Mouse (Mus musculus) embryonic facial prominence, embryonic 11.5 days (tissue): Measurements from ENCODE around the gene Cyb561. TPM values are rescaled to one million over a fixed set of nuclear protein-coding genes. Genes with fewer than 3 reads are reported as not detected.

Source experiments
- ATAC-seq: fragments of 200-750 bp; cut with Nextera tagmentation; replicated peaks from 2 replicates; pipeline ENCODE4 v1.8.0; 2017; ENCODE audit warnings: low read depth; ENCODE audit not compliant: insufficient number of reproducible peaks, low FRiP score, low TSS enrichment
- DNase-seq: peaks from one replicate; pipeline ENCODE4 v3.0.0-alpha.2; 2015; ENCODE audit warnings: low spot score
- H3K27ac ChIP-seq: fragments of 300-500 bp; sonication (generic); replicated peaks from 2 replicates; pipeline ENCODE4 v1.5.1; 2014; ENCODE audit warnings: mild to moderate bottlenecking, low read depth, low read length, control low read depth
- H3K27me3 ChIP-seq: fragments of 300-500 bp; sonication (generic); 2 replicates; pipeline ENCODE4 v1.6.1; 2014; ENCODE audit warnings: mild to moderate bottlenecking, low read length, moderate library complexity, mixed read lengths; ENCODE audit not compliant: control insufficient read depth, insufficient read depth
- H3K36me3 ChIP-seq: fragments of 300-500 bp; sonication (generic); replicated peaks from 2 replicates; pipeline ENCODE4 v1.6.1; 2014; ENCODE audit warnings: low read depth, mild to moderate bottlenecking, low read length, moderate library complexity, mixed read lengths; ENCODE audit not compliant: control insufficient read depth, insufficient read depth
- H3K4me1 ChIP-seq: fragments of 300-500 bp; sonication (generic); 2 replicates; pipeline ENCODE4 v1.6.1; 2014; ENCODE audit warnings: low read length, mixed read lengths; ENCODE audit not compliant: control insufficient read depth, insufficient read depth
- H3K4me2 ChIP-seq: fragments of 300-500 bp; sonication (generic); 2 replicates; pipeline ENCODE4 v1.6.1; 2014; ENCODE audit warnings: low read depth, mild to moderate bottlenecking, control low read depth, low read length, moderate library complexity
- H3K4me3 ChIP-seq: fragments of 300-500 bp; sonication (generic); 2 replicates; pipeline ENCODE4 v1.5.1; 2014; ENCODE audit warnings: low read depth, low read length, control low read depth
- H3K9ac ChIP-seq: fragments of 300-500 bp; sonication (generic); replicated peaks from 2 replicates; pipeline ENCODE4 v1.6.1; 2014; ENCODE audit warnings: mild to moderate bottlenecking, control low read depth, low read length
- H3K9me3 ChIP-seq: fragments of 300-500 bp; sonication (generic); replicated peaks from 2 replicates; pipeline ENCODE4 v1.6.1; 2016; ENCODE audit warnings: mild to moderate bottlenecking, low read length, inconsistent platforms, mixed read lengths; ENCODE audit not compliant: control insufficient read depth
- WGBS: fragments of 180-500 bp; shearing (Covaris S2); extraction: QIAGEN DNeasy Blood & Tissue Kit; methylation state at CpG from one replicate; pipeline ENCODE4 v1.1.7; 2014; 5-methylcytosine and 5-hydroxymethylcytosine counted together
- polyA plus RNA-seq: library from polyadenylated mRNA; unstranded; fragments of >200 nt; fragmentation: Nextera tagmentation; extraction: Ambion mirVana; gene quantifications from 2 replicates; pipeline ENCODE4 v1.2.1, GENCODE M21; 2014

Gene Cyb561
- 9.9 and 13.4 TPM in 2 replicates for polyA plus RNA-seq

GRCm38 (mm10) chr11:105952911-105953386, at the start of gene Cyb561:
Gene Cyb561 (minus strand): TSS chr11:105953336.
- no peaks in the 10 kb centered on the region for H3K4me1 ChIP-seq
- H3K36me3 ChIP-seq, result no peaks in the 10 kb centered on the region
- H3K4me3 ChIP-seq, result no peak within 1 kb of the TSS
- no peaks in the 10 kb centered on the region for H3K9me3 ChIP-seq
- no peak for ATAC-seq
- no peak within 1 kb of the TSS for H3K4me2 ChIP-seq
- no peak within 1 kb of the TSS for H3K9ac ChIP-seq
- no peak for DNase-seq
- H3K27me3 ChIP-seq, result no peaks in the 10 kb centered on the region
- 78% methylated on average over 12 of the region's 12 CpGs for WGBS
- no peak within 1 kb of the TSS for H3K27ac ChIP-seq

DNA sequence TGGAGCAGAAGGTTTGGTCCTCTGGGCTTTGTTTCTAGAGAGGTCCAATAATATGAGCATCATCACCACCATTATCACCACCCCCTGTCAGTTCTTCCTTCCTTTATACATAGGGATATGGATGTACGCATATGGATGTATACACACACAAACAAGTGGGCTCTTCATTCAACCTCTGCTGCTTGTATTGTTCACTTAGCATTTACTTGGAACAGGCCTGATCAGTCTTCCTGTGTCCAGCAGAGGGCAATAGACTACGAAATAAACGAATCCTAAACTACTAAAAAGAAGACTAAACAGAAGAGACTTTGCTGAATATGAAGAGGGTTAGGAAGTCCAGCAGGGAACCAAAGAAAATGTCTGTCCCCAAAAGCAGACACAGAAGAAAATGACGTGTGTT, 48.6 kb upstream of the Cyb561 start:
- H3K4me3 ChIP-seq, result no peak overlapping the region
- no peaks in the 10 kb centered on the region for H3K36me3 ChIP-seq
- no peak overlapping the region for H3K9ac ChIP-seq
- DNase-seq (peak; percentile 45), ATAC-seq (no peak)
- 49% methylated on average over 4 of the region's 4 CpGs for WGBS
- no peak overlapping the region for H3K4me2 ChIP-seq
- no peaks in the 10 kb centered on the region for H3K4me1 ChIP-seq
- H3K9me3 ChIP-seq, result no peaks in the 10 kb centered on the region
- H3K27me3 ChIP-seq, result no peaks in the 10 kb centered on the region
- H3K27ac ChIP-seq, result no peak overlapping the region

DNA sequence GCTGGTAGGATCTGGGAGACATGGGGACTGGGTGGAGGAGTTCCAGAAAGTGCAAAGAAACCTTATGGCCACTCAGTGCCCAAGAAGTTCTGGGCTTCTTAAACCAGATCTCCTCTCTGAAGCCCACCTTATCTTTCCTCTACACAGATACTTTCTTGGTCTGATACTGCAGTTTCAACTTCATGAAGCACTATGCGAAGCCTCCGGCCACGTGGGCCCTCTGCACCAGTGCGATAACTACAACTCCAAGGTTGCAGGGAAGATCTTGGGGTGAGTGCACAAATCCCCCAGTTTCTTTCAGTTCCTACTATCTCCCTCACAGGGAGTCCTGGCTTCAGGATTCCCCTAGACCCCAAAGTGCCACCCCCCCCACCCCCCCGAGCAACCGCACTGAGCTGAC, 46.9 kb upstream of the Cyb561 start:
- H3K27me3 ChIP-seq, result no peaks in the 10 kb centered on the region
- ATAC-seq (no peak), DNase-seq (no peak)
- no peak overlapping the region for H3K4me2 ChIP-seq
- H3K9me3 ChIP-seq, result no peaks in the 10 kb centered on the region
- no peak overlapping the region for H3K4me3 ChIP-seq
- 95% methylated on average over 6 of the region's 6 CpGs for WGBS
- no peaks in the 10 kb centered on the region for H3K4me1 ChIP-seq
- H3K9ac ChIP-seq, result no peak overlapping the region
- H3K27ac ChIP-seq, result no peak overlapping the region
- H3K36me3 ChIP-seq, result no peaks in the 10 kb centered on the region

DNA sequence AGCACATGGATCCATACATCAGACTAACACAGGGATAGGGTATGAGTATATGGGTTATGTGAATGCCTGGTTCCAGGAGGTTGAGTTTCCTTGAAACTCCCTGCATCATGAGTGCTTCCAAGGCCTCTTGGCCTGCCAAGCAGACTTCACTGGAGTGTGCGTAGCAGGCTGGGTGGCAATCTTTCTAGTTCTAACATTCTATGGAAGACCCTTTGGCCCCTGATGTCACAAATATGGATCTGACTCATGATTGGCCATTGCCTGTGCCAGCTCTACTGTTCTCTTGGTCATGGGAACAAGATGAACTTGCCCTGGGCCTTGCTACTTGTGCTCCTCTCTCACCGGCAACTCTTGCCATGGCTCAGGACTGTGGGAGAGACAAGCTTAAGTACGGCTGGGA, 41.2 kb upstream of the Cyb561 start, which contains the start of gene Ace3:
TSS of gene Ace3 (plus strand) at position 301 of the 400 bp plus-strand sequence.
- Histone ChIP-seq H3K36me3 (no peaks in the 10 kb centered on the region), H3K27ac (no peak within 1 kb of the TSS), H3K27me3 (no peaks in the 10 kb centered on the region), H3K4me3 (no peak within 1 kb of the TSS), H3K4me1 (no peaks in the 10 kb centered on the region), H3K4me2 (no peak within 1 kb of the TSS), H3K9me3 (no peaks in the 10 kb centered on the region), H3K9ac (no peak within 1 kb of the TSS)
- DNase-seq (no peak), ATAC-seq (no peak)
- 98% methylated on average over 3 of the region's 3 CpGs for WGBS

- Histone ChIP-seq H3K9ac (no peak overlapping the region), H3K4me1 (no peaks in the 10 kb centered on the region), H3K27ac (no peak overlapping the region), H3K4me3 (no peak overlapping the region), H3K4me2 (no peak overlapping the region), H3K36me3 (no peaks in the 10 kb centered on the region), H3K9me3 (no peaks in the 10 kb centered on the region), H3K27me3 (no peaks in the 10 kb centered on the region)
- DNase-seq, result no peak
- no peak for ATAC-seq
- 66% methylated on average over 2 of the region's 2 CpGs for WGBS
Observed at GRCm38 (mm10) chr11:105990231-105990630, 37.1 kb upstream of the Cyb561 start.

DNA sequence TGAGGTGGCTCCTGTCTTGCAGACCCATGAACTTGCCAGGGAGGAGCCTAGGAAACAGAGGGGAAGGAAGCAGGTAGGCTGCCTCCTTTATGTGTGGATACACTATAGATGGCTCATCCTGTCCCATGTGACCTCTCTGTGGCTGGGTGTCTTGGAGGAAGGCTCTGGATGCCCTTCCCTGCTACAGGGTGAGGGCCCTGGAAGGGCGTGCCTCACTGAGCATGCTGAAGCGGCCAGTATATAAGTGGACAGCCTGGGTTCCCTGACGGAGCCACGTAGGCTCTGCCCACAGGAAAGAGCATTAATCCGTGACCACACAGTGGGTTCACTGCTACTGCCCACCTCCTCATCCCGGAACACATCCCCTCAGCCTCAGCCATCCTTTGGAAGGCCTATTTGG, 36.3 kb upstream of the Cyb561 start:
- ATAC-seq (no peak), DNase-seq (no peak)
- no peak overlapping the region for H3K4me3 ChIP-seq
- H3K36me3 ChIP-seq, result no peaks in the 10 kb centered on the region
- WGBS, result 76% methylated on average over 6 of the region's 6 CpGs
- H3K9ac ChIP-seq, result no peak overlapping the region
- no peaks in the 10 kb centered on the region for H3K9me3 ChIP-seq
- H3K4me2 ChIP-seq, result no peak overlapping the region
- no peaks in the 10 kb centered on the region for H3K4me1 ChIP-seq
- H3K27ac ChIP-seq, result no peak overlapping the region
- no peaks in the 10 kb centered on the region for H3K27me3 ChIP-seq

- ATAC-seq, result no peak
- DNase-seq, result no peak
- no peak overlapping the region for H3K4me3 ChIP-seq
- H3K9me3 ChIP-seq, result no peaks in the 10 kb centered on the region
- H3K27me3 ChIP-seq, result no peaks in the 10 kb centered on the region
- 84% methylated on average over 6 of the region's 6 CpGs for WGBS
- no peaks in the 10 kb centered on the region for H3K36me3 ChIP-seq
- H3K27ac ChIP-seq, result no peak overlapping the region
- no peaks in the 10 kb centered on the region for H3K4me1 ChIP-seq
- no peak overlapping the region for H3K4me2 ChIP-seq
- H3K9ac ChIP-seq, result no peak overlapping the region
Observed at GRCm38 (mm10) chr11:105987446-105987845, 34.3 kb upstream of the Cyb561 start.

- Histone ChIP-seq H3K4me3 (no peak overlapping the region), H3K27me3 (no peaks in the 10 kb centered on the region), H3K9ac (no peak overlapping the region), H3K9me3 (no peaks in the 10 kb centered on the region), H3K36me3 (no peaks in the 10 kb centered on the region), H3K27ac (no peak overlapping the region), H3K4me1 (no peaks in the 10 kb centered on the region), H3K4me2 (no peak overlapping the region)
- 65% methylated on average over 4 of the region's 4 CpGs for WGBS
- DNase-seq (no peak), ATAC-seq (no peak)
Observed at GRCm38 (mm10) chr11:105984452-105984851, 31.3 kb upstream of the Cyb561 start.
